Mouse (Mus musculus): ENCODE measurements around the gene Kcna6. TPM values are rescaled to one million over a fixed set of nuclear protein-coding genes. Genes with fewer than 3 reads are reported as not detected.

Kcna6 gene
- polyA plus RNA-seq, 1 experiment: 0.23 TPM

DNA sequence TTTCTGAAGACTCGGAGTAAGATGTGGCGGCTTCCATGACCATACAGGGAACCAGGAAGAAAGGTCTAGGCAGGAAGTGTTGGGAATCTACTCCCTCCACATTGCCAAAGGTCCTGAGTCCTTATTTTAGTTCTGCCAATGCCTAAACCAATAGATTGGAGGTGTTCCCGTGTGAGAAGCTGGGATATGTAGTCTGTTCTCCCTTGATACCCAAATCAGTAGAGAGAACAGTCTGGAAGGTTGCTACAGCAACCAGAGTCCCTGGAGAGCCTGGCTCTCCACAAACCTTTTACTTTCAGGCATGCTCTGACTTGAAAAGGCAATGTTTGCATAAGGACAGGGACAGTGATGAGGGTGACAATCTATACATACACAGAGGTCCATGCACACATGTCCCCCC, 4.7 kb downstream of the Kcna6 start:
- no peaks in the 10 kb centered on the region for H3K36me3 ChIP-seq (ENCODE audit: control insufficient read depth, insufficient read depth, low read length)
- 58% methylated on average over 3 of the region's 3 CpGs for WGBS

DNA sequence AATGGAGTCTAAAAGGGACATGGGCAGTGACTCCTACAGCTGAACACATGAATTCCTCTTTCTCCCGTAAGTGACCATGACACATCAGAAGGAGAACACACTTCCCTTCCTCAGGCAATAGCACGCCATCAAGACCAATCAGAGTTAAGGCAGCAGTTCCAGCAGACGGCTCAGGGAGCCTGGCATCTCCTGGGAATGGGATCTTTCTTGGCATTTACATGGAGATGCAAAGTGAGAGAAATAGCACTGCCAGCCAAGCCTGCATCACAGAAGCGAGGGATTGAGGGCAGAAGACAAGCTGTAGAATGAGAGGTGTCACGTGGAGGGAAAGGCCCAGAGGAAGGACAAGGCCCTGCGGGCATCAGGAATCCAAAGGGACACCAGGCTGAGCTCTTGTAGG, 7.8 kb downstream of the Kcna6 start:
- no peak overlapping the region for H3K4me3 ChIP-seq (ENCODE audit: low read depth, low read length)
- no peaks in the 10 kb centered on the region for H3K4me1 ChIP-seq (ENCODE audit: control insufficient read depth, insufficient read depth, insufficient read length, low read length)
- no peak overlapping the region for H3K27ac ChIP-seq (ENCODE audit: insufficient read depth, low read depth, low read length)
- 69% methylated on average over 6 of the region's 6 CpGs for WGBS
- TF ChIP-seq CTCF (IDR thresholded peaks at IDR 0.05; ENCODE audit: extremely low read depth, insufficient read length, insufficient replicate concordance, low read depth, low read length): no peak
- no peak for TF ChIP-seq POLR2A (IDR thresholded peaks at IDR 0.05; ENCODE audit: low read depth, low read length)
- H3K36me3 ChIP-seq (ENCODE audit: control insufficient read depth, insufficient read depth, low read length): no peaks in the 10 kb centered on the region
- no peaks in the 10 kb centered on the region for H3K27me3 ChIP-seq (ENCODE audit: control insufficient read depth, insufficient read depth, low read length)

More for the DNA sequence above, 4.7 kb downstream of the Kcna6 start:
- H3K4me3 ChIP-seq (ENCODE audit: low read depth, low read length): no peak overlapping the region
- no peak for TF ChIP-seq POLR2A (IDR thresholded peaks at IDR 0.05; ENCODE audit: low read depth, low read length)
- TF ChIP-seq CTCF (IDR thresholded peaks at IDR 0.05; ENCODE audit: extremely low read depth, insufficient read length, insufficient replicate concordance, low read depth, low read length): no peak
- 0 out of 2 replicates have a peak, but pooled peaks cover 1% of the 10 kb centered on the region for H3K4me1 ChIP-seq (ENCODE audit: control insufficient read depth, insufficient read depth, insufficient read length, low read length)
- peaks cover 10% of the 10 kb centered on the region; the same call in 1 of the 2 replicates for H3K27me3 ChIP-seq (ENCODE audit: control insufficient read depth, insufficient read depth, low read length)
- no peak overlapping the region for H3K27ac ChIP-seq (ENCODE audit: insufficient read depth, low read depth, low read length)

DNA sequence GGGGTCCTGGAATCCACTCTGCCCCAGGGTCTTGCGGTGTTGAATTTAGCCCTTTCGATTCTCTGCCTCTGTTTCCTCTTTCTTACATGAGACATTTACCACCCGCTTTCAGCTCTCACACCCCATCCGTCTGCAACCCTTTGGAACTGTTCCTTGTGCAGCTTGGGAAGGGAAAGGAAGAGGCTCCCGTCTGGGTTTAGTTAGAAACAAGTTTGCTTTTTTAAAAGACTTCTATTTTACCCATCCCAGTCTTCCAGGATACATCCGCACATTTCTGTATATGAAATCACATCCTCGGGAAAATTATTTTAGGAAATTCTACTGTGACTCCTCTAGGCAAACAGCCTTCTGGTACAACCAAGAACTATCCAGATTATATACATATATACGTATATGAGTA, 11.7 kb downstream of the Kcna6 start:
- H3K4me3 ChIP-seq (ENCODE audit: low read depth, low read length): no peak overlapping the region

DNA sequence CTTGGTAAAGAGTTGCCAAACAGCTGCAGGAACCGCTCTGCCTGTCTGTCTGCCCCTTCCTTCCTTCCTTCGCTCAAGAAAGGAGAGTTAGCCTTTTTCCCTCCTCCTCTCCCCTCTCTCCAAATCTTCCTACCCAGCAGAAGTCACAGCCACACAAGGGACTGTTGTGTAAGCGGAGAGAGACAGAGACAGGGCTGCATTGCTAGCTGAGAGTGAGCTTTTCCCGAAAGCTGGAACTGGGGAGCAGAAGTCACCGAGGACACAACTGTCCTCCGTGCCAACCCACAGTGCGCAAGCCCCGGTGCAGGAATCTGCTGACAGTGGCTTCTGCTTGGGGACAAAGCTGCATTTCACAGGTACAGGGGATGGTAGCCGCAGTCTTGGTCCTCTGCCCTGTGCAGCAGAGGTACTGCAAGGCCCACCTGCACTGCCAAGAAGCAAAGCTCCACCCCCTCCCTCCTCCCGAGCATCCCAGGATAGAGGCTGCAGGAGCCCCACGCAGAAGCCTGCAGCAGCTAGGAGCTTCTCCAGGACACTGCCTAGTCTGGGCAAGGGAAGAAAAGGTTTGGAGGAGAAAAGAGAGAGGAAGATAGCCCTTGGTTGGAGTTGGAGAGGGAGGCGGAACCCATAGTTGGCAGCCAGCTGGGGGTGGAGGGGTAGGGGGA, 21.9 kb downstream of the Kcna6 start:
- H3K27me3 ChIP-seq (ENCODE audit: control insufficient read depth, insufficient read depth, low read length): no peaks in the 10 kb centered on the region
- H3K4me1 ChIP-seq (ENCODE audit: control insufficient read depth, insufficient read depth, insufficient read length, low read length): no peaks in the 10 kb centered on the region
- WGBS: 65% methylated on average over 12 of the region's 12 CpGs
- H3K36me3 ChIP-seq (ENCODE audit: control insufficient read depth, insufficient read depth, low read length): no peaks in the 10 kb centered on the region
- TF ChIP-seq CTCF (IDR thresholded peaks at IDR 0.05; ENCODE audit: extremely low read depth, insufficient read length, insufficient replicate concordance, low read depth, low read length) (no peak), POLR2A (IDR thresholded peaks at IDR 0.05; ENCODE audit: low read depth, low read length) (no peak)
- no peak overlapping the region for H3K4me3 ChIP-seq (ENCODE audit: low read depth, low read length)
- no peak overlapping the region for H3K27ac ChIP-seq (ENCODE audit: insufficient read depth, low read depth, low read length)

More for the DNA sequence above, 11.7 kb downstream of the Kcna6 start:
- Histone ChIP-seq H3K36me3 (ENCODE audit: control insufficient read depth, insufficient read depth, low read length) (no peaks in the 10 kb centered on the region), H3K27me3 (ENCODE audit: control insufficient read depth, insufficient read depth, low read length) (no peaks in the 10 kb centered on the region), H3K4me1 (ENCODE audit: control insufficient read depth, insufficient read depth, insufficient read length, low read length) (no peaks in the 10 kb centered on the region), H3K27ac (ENCODE audit: insufficient read depth, low read depth, low read length) (no peak overlapping the region)
- TF ChIP-seq CTCF (IDR thresholded peaks at IDR 0.05; ENCODE audit: extremely low read depth, insufficient read length, insufficient replicate concordance, low read depth, low read length) (no peak), POLR2A (IDR thresholded peaks at IDR 0.05; ENCODE audit: low read depth, low read length) (no peak)
- 80% methylated on average over 8 of the region's 8 CpGs for WGBS

GRCm38 (mm10) chr6:126712531-126712930, 27.9 kb downstream of the Kcna6 start:
- Histone ChIP-seq H3K4me1 (ENCODE audit: control insufficient read depth, insufficient read depth, insufficient read length, low read length) (no peaks in the 10 kb centered on the region), H3K4me3 (ENCODE audit: low read depth, low read length) (no peak overlapping the region), H3K27ac (ENCODE audit: insufficient read depth, low read depth, low read length) (no peak overlapping the region), H3K36me3 (ENCODE audit: control insufficient read depth, insufficient read depth, low read length) (no peaks in the 10 kb centered on the region), H3K27me3 (ENCODE audit: control insufficient read depth, insufficient read depth, low read length) (no peaks in the 10 kb centered on the region)
- WGBS: 65% methylated on average over 6 of the region's 6 CpGs
- TF ChIP-seq CTCF (IDR thresholded peaks at IDR 0.05; ENCODE audit: extremely low read depth, insufficient read length, insufficient replicate concordance, low read depth, low read length): no peak
- TF ChIP-seq POLR2A (IDR thresholded peaks at IDR 0.05; ENCODE audit: low read depth, low read length): no peak

GRCm38 (mm10) chr6:126705936-126706335, 34.5 kb downstream of the Kcna6 start:
- H3K36me3 ChIP-seq (ENCODE audit: control insufficient read depth, insufficient read depth, low read length): no peaks in the 10 kb centered on the region
- no peak overlapping the region for H3K27ac ChIP-seq (ENCODE audit: insufficient read depth, low read depth, low read length)
- TF ChIP-seq CTCF (IDR thresholded peaks at IDR 0.05; ENCODE audit: extremely low read depth, insufficient read length, insufficient replicate concordance, low read depth, low read length) (no peak), POLR2A (IDR thresholded peaks at IDR 0.05; ENCODE audit: low read depth, low read length) (no peak)
- H3K4me3 ChIP-seq (ENCODE audit: low read depth, low read length): no peak overlapping the region
- H3K4me1 ChIP-seq (ENCODE audit: control insufficient read depth, insufficient read depth, insufficient read length, low read length): peaks cover 2% of the 10 kb centered on the region
- H3K27me3 ChIP-seq (ENCODE audit: control insufficient read depth, insufficient read depth, low read length): no peaks in the 10 kb centered on the region
- WGBS: 67% methylated on average over 6 of the region's 6 CpGs

GRCm38 (mm10) chr6:126704430-126704829, 36.0 kb downstream of the Kcna6 start:
- 21% methylated on average over 4 of the region's 4 CpGs for WGBS
- no peaks in the 10 kb centered on the region for H3K36me3 ChIP-seq (ENCODE audit: control insufficient read depth, insufficient read depth, low read length)

More at GRCm38 (mm10) chr6:126704430-126704829, 36.0 kb downstream of the Kcna6 start:
- peaks cover 2% of the 10 kb centered on the region for H3K4me1 ChIP-seq (ENCODE audit: control insufficient read depth, insufficient read depth, insufficient read length, low read length)
- H3K27me3 ChIP-seq (ENCODE audit: control insufficient read depth, insufficient read depth, low read length): no peaks in the 10 kb centered on the region
- no peak overlapping the region for H3K4me3 ChIP-seq (ENCODE audit: low read depth, low read length)
- H3K27ac ChIP-seq (ENCODE audit: insufficient read depth, low read depth, low read length): no peak overlapping the region
- TF ChIP-seq CTCF (IDR thresholded peaks at IDR 0.05; ENCODE audit: extremely low read depth, insufficient read length, insufficient replicate concordance, low read depth, low read length) (peak; percentile 38; the same call in 1 of the 2 replicates), POLR2A (IDR thresholded peaks at IDR 0.05; ENCODE audit: low read depth, low read length) (no peak)

All from small intestine, adult 2 months (tissue).